Mouse (Mus musculus) MEL (cell line): ENCODE measurements around the gene Unc13a.

Source experiments
- BHLHE40 ChIP-seq: IDR thresholded peaks from 2 replicates; pipeline ENCODE4 v1.6.1; 2012; ENCODE audit warnings: low read depth, mild to moderate bottlenecking, inconsistent platforms, low read length, improper control_type of control experiment, borderline replicate concordance
- CTCF ChIP-seq, 3 experiments: IDR thresholded peaks in 2 of 3; conservative IDR thresholded peaks in 1 of 3; 2 replicates each; pipeline ENCODE4 v1.5.1; 2011 to 2012; ENCODE audit warnings: low read length in 3 of 3, low read depth in 2 of 3, mild to moderate bottlenecking in 2 of 3, improper control_type of control experiment in 1 of 3, inconsistent platforms in 1 of 3, mixed read lengths in 1 of 3, moderate library complexity in 1 of 3; ENCODE audit not compliant: control insufficient read depth in 1 of 3, insufficient read depth in 1 of 3, poor library complexity in 1 of 3, severe bottlenecking in 1 of 3
- E2F4 ChIP-seq: IDR thresholded peaks from 2 replicates; pipeline ENCODE4 v1.6.1; 2011; ENCODE audit warnings: low read depth, low read length, improper control_type of control experiment, borderline replicate concordance
- ETS1 ChIP-seq: IDR thresholded peaks from 2 replicates; pipeline ENCODE4 v1.6.1; 2012; ENCODE audit warnings: low read depth, mild to moderate bottlenecking, inconsistent platforms, low read length, improper control_type of control experiment, moderate library complexity
- MAX ChIP-seq: IDR thresholded peaks from 2 replicates; pipeline ENCODE4 v1.6.1; 2011; ENCODE audit warnings: low read length, improper control_type of control experiment
- MXI1 ChIP-seq: IDR thresholded peaks from 2 replicates; pipeline ENCODE4 v1.6.1; 2011; ENCODE audit warnings: mild to moderate bottlenecking, low read depth, low read length, improper control_type of control experiment
- POLR2A ChIP-seq, 2 experiments: IDR thresholded peaks; 2 replicates each; pipeline ENCODE4 v1.6.1; 2011 to 2012; ENCODE audit warnings: low read length in 2 of 2, mild to moderate bottlenecking in 2 of 2, control low read depth in 1 of 2, improper control_type of control experiment in 1 of 2, low read depth in 1 of 2, moderate library complexity in 1 of 2; ENCODE audit not compliant: control insufficient read depth in 1 of 2, insufficient read depth in 1 of 2, poor library complexity in 1 of 2
- POLR2AphosphoS2 ChIP-seq: IDR thresholded peaks from 2 replicates; pipeline ENCODE4 v1.6.1; 2011; ENCODE audit warnings: low read length, improper control_type of control experiment
- RAD21 ChIP-seq: IDR thresholded peaks from 2 replicates; pipeline ENCODE4 v1.6.1; 2011; ENCODE audit warnings: mild to moderate bottlenecking, low read depth, low read length, improper control_type of control experiment
- RCOR1 ChIP-seq: IDR thresholded peaks from 2 replicates; pipeline ENCODE4 v1.6.1; 2012; ENCODE audit warnings: low read depth, mild to moderate bottlenecking, inconsistent platforms, low read length, improper control_type of control experiment
- TBP ChIP-seq: IDR thresholded peaks from 2 replicates; pipeline ENCODE4 v1.8.0; 2011; ENCODE audit warnings: low read depth, low read length, improper control_type of control experiment
- UBTF ChIP-seq: IDR thresholded peaks from 2 replicates; pipeline ENCODE4 v1.6.1; 2012; ENCODE audit warnings: low read depth, mild to moderate bottlenecking, inconsistent platforms, low read length, improper control_type of control experiment, moderate library complexity, borderline replicate concordance; ENCODE audit not compliant: insufficient read depth

DNA sequence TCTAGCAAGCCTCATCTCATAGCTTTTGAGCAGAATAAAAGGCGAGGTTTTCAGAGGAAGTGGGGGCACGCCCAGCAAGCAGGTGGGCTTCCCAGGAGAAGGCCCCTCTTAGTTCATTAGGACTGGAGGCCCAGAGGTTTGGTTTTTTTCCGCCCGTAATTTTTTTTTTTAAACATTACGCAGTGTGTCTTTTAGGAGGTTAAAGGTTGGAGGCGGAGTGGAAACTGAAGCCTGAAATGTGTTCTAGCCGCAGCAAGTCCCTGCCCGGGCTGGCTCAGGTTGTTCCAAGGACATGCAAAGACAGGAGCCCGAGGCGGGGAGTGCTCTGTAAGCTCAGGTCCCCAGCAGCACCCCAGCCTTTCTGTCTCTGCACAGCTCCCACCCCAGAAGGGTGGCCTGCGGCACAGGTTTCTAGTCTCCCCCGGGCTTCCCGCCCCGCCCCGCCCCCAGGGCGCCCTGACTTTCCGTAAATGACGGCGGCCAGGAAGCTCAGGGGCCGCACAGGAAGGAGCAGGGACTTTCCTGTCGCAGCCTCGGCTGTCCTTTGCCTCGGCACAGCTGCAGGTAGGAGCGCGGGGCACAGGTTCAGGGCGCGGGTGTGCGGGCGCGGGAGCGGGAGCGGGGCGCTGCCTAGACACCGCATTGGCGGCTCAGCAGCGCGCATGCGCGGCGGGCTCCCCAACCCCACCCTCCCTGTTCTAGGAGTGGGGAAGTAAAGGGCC lies 4.6 kb upstream of the Unc13a start, which contains the start of gene Jak3:
- TF ChIP-seq MAX, result 0 out of 2 replicates have a peak, but pooled peaks have one; percentile 40
- no peak for TF ChIP-seq MXI1
- no peak for TF ChIP-seq CTCF (IDR thresholded peaks at IDR 0.05 in 2 of 3, conservative IDR thresholded peaks at IDR 0.05 in 1 of 3; ENCODE audit: control insufficient read depth in 1 of 3, insufficient read depth in 1 of 3, low read depth in 2 of 3, low read length in 3 of 3, poor library complexity in 1 of 3, severe bottlenecking in 1 of 3)
- no peak for TF ChIP-seq RAD21
- peak; percentile 67 to 70; a peak in 3 of 4 replicates for TF ChIP-seq POLR2A (IDR thresholded peaks at IDR 0.05; ENCODE audit: control insufficient read depth in 1 of 2, insufficient read depth in 1 of 2, low read depth in 1 of 2, low read length in 2 of 2, poor library complexity in 1 of 2)
- 0 out of 2 replicates have a peak, but pooled peaks have one; percentile 32 for TF ChIP-seq POLR2AphosphoS2
- no peak for TF ChIP-seq RCOR1
- no peak for TF ChIP-seq ETS1
- no peak for TF ChIP-seq BHLHE40
- TF ChIP-seq E2F4, result no peak
- TF ChIP-seq UBTF, result no peak
- TF ChIP-seq TBP, result no peak
